Mouse (Mus musculus) CH12F3 (cell line): Measurements from ENCODE around the gene 1110051M20Rik.
"Not testable (repeated sequence)": the region's sequence is repeated elsewhere in the genome, so short reads cannot be mapped to it uniquely, and the experiment has no call there.

ENCODE experiments used
- in situ Hi-C: fragments of 300-500 bp; cut with MboI; formaldehyde crosslinking; loops from 2 replicates; pipeline ENCODE4 v1.14.3; 2020; ENCODE audit warnings: low sequenced_read_pairs

1110051M20Rik gene

DNA sequence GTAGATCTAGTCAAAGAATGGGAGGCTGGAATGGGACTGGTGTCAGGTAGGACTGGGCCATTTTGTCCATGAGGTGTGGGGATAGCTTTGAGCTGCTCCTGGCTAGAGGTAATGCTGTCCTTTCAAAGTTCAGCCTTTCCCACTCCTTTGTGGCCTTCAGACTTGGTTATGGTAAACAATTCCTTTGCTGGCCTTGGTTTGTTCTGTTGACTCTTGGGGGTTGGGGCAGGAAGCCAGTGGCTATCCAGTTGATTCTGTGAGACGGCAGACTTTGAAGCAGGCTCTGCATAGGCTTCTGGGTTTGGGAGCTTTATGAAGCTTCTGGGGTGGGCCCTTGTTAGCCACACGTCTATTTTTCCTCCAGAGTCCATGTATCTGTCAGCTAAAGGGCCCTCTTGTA lies 175.8 kb downstream of the 1110051M20Rik start:
- in situ Hi-C loops: no loop called here

DNA sequence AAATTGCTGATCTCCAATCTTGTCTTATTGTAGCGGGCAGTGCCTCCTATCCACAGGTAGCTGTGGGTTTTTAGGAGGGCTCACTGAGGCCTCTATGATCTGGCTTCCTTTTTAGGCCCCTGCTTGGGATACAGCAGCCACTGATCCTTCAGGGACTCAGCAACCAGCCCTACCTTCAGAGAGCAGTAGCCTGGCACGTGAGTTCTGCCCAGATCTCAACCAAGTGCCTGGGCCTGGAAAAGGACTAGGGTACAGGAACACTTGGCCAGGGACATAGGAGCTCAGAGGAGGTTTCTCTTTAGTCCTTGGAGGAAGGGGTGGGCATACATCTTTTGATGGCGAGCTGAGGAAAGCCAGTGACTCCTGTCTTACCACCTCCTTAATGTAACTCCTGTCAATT lies 176.5 kb downstream of the 1110051M20Rik start:
- in situ Hi-C loops: no loop called here

DNA sequence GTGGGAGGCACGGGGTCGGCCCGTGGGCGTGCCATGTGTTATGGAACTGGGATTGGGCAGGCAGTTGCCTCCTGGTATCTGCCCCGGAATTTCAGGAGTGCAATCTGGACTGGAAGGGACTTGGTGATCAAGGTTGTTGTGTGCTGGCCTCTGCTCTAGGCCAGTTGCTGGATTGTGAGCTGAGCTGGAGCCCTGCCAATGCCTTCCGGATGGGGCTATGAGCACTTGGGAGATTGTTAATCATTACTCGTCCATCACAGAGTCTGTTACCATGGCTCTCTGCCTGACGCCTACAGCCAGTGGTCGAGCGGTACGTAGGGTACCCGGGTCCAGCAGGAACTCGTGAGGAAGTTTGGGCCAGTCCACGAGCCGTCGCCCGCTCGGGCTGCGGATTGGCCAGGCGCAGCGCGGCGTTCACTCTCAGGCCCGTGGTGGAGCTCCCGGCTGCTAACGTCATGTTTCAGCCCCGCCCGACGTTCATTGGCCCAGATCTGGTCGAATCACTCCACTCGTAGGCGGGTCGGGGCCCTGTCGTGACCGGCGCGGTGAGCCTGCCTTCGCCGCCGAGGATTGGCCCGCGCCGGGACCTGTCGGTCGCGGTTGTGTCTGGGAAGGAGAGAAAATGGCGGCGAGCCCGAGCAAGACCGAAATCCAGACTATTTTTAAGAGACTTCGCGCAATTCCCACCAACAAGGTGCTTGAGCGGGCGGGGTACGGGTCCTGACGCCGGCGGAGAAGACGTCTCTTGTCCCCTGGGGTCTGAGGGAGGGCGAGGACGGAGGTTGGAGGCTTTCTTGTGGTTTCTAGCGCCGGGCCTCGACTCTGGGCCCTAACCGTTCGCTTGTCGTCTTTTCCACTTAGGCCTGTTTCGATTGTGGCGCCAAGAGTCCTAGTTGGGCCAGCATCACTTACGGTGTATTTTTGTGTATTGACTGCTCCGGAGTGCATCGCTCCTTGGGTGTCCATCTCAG lies 179.5 kb downstream of the 1110051M20Rik start, which contains the start of gene Arfgap2:
Gene Arfgap2 (plus strand): TSS at position 264 of the 971 bp plus-strand sequence.
- in situ Hi-C loops: no loop called here

DNA sequence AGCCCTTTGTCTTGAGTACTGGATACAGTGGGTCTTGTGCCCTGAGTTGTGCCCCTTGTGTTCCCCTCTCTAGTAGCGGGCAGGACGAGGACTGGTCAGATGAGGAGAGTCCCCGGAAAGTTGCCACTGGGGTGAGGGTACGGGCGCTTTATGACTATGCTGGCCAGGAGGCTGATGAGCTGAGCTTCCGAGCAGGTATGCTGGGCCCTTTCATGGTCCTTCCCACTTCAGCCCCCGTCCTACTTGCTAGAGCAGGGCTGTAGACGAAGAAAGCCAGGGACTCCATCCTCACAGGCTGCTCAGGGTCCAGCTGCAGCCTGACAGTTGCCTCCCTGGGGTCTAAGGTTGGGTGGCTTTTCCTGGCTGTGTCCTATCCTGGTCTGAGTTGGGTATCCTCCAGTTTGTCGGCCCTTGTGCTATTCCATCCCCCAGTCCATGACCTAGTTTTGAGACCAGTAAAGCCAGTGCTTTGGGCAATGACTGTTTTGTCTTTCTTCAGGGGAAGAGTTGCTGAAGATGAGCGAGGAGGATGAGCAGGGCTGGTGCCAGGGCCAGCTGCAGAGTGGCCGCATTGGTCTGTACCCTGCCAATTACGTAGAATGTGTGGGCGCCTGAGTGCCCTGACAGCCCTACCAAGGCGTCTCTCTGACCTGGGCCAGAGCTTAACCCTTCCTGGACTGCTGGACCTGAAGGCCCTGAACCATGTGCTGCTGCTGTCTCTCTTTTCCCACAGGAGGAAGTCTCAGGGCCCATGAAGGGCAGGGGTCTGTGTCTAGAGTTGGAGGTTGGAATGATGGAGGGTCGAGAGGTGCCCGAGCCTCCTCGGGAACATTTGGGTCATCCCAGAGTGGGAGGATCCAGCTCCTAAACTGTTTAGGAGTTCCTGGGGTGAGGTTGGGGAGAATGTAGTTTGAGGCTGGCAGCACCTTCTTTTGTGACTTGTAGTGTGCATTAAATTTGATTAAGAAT lies 180.5 kb downstream of the 1110051M20Rik start:
- in situ Hi-C loops: no loop called here

DNA sequence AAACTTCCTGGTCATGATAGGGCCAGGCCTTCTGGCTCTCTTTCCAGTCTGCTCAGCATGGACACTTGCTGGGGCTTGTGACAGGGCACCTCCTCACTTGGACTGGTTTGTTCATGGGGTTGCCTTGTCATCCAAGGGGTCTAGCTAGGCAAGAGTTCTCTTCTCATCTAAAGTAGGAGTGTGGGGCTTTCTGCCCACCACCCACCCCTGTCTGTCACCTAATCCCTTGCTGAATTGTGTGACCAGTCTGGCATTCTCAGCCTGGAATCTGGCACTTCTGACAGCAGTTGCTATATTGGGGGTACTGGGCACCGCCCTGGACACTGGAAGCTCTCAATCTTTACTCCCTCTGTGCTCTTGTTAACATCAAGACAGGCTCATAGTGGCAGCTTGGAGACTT lies 185.0 kb downstream of the 1110051M20Rik start:
- in situ Hi-C loops: no loop called here

DNA sequence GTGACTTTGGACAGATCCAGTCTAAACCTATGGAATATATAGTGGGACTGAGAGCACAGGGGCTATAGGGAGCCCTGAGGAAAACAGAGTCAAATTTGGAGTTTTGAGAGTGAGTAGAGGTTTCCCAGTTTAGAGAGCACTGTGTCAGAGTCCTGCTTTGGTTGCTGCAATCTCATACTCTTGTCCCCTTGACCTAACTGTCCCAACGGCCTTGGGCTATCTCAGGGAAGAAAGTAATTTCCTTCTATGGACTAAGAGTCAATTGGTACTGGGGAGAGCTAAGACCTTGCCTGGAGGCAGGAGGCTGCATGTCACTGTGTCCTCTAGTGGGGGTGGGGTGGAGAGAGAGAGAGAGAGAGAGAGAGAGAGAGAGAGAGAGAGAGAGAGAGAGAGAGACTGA lies 185.7 kb downstream of the 1110051M20Rik start:
- in situ Hi-C loops: no loop called here

DNA sequence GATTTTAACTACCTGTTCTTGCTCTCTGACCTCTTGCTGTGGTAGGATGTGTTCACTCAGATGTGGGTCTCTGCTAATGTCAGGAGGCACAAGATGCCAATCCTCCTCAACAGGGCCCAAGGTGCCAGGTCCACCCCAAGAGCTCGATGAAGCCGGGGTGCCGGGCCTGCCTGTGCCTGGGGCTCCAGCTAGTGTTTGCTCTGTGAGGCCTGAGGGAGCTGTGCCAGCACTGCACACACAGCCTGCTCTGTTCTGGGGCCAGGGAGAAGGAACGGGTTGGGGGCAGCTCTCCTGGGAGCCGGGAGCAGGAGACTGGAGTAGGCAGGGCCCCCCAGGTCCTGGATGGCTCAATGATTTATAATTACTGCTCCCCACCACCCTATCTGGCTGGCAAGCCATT lies 186.4 kb downstream of the 1110051M20Rik start:
- in situ Hi-C loops: no loop called here

DNA sequence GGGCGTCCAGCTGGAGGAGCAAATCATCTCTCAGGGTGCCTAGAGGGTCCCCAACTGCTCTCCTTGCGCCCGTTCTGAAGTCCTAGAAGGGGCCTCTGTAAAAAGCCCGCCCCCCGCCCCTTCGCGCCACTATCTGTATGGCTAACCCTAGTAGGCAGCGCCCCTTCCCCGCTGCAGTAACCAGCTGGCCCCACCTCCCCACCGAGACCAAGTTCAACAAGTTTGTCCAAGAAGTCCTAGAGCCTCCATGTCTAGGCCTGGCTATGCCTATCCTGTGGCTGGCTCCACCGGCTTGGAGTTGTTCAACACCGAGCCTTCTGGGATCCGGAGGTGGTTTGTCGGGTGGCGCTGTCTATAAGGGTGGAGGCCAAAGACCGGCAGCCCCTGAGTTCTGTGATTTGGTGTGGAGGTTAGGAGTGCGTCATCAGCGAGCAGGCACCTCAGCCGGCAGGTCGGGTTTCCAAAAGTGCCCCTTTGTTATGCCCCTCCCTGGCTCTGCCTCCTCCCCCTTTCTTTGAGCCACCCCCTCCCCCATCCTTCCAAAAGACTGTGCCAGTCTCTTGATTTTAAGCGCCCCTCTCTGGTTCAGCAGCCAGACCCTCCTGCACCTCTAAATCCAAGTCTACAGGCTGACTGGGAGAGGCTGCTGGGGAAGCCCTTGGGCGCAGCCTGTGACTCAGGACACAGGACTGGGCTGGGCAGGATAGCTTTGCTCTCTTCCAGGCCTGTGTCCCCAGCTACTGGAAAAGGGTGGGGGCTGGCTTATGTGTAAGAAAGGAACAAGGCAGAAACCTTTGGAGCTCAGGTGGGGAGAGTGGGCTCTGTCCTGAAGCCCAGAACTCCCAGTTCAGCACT lies 187.2 kb downstream of the 1110051M20Rik start:
- in situ Hi-C loops: no loop called here

DNA sequence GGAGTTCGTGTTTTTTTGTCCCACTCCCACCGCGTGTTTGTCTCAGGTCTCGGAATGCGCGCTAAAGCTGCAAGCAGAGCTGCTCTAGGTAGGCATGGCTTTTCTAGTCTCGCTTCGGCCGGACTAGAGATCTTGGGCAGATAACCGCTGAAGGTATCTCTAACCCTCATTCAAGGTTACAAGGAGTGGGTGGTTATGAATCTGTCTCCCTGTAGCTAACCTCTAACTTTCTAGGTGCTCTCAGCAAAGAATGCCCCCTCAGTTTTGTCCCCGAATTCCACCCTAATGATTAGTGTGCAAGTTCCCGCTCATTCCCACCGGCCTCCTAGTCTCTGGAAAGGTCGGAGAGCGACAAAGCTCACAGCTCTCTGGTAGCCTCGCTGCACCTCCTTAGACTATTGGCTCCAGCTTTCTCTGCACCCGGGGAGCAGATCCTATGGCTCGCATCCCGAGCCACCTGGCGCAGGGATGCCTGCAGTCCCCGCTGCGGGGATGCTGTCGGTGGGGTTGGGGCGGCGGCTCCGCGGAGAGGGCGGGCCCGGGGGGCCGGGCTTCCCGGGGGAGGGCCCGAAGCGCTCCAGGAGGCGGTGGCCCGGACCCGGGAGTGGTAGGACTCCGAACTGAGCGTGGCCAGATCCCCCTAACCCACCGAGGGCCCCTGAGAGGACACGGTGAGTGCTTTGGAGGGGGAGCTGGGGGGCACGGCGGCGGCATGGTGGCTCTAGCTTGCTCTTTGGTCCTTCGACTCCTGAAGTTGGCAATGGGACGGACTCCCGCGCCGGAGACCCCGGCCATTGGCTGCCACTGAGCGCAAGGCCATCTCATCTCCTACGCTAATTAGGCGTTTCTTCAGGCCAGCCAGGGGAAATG lies 188.0 kb downstream of the 1110051M20Rik start:
- in situ Hi-C loops: no loop called here

DNA sequence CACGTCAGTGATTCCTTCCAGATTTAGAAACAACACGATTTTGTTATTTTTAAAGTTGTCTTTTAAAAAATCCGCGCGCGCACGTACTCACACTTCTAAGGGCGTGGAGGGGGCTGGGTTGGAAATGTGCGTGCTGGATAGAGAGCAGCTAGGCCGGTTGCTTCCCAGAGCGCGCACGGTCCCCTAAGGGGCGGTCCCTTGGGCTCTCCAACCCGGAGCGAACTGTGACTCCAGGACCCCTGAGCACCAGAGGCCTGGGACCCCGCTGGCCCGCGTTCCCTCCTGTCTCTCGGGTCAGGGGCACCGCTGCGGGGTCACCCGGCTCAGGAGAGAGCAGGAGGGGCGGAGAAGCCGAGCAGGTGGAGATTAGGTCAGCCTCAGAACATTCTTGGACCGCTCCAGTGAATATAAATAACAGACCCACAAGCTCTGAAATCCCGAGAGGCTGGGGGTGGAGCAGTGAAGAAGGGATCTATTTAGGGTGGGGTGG lies 188.8 kb downstream of the 1110051M20Rik start, which contains the start of gene Pacsin3:
Gene Pacsin3 (plus strand): TSS at position 294 of the 490 bp plus-strand sequence.
- in situ Hi-C loops: no loop called here

DNA sequence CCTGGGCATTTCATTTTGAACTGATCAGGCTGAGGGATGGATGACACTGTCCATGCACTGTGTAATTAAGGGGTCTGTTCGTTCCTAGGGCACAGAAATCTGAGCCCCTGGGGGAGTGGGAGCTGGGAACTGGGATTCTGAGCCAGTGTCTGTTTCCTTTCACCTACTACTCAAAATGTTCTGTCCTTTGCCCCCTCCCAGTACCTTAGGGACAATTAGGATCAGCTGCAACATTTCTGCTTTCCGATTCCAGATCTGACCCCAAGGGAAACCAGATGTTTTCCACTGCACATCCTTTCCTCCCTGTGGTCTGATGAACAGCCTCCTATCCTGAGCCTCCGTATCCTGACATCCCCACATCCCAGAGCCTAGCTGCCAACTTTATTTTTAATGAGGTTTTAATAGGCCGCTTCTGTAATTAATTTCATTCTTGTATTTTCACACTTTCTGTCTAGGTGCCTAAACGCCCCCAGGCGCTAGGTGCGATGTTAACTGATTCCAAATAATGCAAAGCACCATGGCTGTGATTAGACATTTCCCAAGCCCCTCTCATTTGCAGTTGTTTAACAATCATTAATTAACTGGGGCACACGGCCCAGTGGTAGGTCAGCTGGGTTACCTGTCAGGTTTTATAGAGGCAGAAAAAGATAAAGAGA lies 189.7 kb downstream of the 1110051M20Rik start:
- in situ Hi-C loops: no loop called here

DNA sequence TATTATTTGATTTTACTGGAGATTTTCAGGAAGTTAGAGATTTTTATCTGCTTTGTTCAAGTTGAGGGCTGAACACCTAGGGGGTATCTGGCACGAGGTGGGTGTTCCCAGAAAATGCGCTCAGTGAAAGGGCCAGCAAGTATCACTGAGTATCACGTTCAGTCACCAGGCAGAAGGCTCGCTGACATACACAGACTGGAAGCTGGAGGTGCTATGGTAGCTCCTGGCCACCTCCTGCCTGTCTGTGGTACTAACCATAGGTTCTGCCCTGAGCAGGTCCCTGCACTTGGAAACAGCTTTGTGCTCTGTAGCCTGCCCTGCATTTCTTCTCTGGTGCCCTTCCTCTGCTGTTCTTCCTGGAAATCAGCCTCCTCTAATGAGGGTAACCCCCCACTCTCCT lies 192.0 kb downstream of the 1110051M20Rik start:
- in situ Hi-C loops: no loop called here

DNA sequence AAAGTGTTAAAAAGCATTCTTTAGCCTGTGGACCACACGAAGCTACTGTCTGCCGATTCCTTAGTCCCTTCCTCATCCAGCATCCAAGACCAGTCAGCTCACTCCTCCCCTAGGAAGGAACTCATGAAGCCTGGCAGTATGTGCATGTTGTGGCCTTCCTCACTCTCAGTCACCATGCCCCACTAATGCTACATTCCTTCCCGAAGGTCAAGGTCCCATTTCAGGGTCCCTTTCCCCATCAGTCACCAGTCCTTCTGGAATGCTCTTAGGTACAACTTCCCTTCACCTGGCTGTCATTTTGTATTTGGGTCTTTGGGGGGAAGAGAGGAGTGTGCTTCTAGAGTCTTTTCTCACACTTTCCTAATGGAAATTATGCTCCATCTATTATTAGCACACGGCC lies 192.5 kb downstream of the 1110051M20Rik start:
- in situ Hi-C loops: no loop called here

DNA sequence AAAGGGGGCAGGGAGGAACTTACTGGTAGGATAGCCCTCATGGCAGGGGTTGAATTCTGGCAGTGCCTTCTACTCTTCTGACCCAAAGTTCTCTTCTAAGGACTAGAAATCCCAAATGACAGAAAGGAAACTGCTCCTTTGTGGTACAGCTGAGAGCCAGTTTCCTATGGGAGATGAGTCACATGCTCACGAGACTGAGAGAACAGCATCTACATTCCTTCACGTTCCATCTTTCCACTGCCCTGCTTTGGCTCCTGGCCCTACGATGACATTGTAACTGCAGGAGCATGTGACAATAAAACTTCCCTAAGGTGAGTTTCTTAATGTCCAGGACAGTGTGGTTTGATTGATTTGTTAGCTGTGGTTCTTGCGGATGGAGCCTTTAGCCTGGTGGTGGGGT lies 196.1 kb downstream of the 1110051M20Rik start:
- in situ Hi-C loops: no loop called here

DNA sequence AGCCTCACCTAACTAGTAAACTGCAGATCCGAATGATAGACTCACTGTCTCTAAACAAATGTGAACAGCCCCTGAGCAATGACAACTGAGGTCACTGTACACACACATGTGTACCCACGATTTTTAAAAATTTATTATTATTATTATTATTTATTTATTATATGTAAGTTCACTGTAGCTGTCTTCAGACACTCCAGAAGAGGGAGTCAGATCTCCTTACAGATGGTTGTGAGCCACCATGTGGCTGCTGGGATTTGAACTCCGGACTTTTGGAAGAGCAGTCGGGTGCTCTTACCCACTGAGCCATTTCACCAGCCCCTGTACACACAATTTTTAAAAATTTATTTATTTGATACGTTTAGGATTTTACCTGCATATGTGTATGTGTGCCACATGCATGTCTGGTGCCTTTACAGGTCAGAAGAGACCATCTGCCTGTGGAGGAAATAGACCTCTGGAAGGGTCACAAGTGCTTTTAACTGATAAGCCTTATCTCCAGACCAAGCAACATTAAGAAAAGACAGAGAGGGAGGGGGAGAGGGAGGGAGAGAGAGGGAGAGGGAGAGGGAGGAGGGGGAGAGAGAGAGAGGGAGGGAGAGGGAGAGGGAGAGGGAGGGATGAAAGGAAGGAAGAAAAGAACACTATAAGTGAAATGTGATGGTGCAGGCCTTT lies 199.8 kb downstream of the 1110051M20Rik start:
- in situ Hi-C loops: no loop called here

DNA sequence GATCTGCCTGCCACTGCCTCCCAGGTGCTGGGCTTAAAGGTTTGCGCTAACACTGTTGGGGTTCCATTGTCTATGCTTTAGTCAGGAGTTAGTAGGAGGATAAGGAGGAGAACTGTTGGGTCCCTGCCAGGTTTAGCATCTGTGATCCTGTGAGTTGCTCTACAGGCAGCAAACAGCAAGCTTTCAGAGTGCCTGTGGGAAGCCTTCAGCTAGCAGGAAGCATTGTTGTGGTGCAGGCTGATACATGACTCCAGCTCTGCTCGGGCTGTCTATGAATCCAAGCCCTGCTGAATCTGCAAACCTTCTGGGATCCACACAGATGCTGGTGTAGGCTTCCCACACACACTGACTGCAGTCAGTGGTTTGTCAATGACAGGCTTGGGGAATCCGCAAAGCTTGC lies 201.1 kb downstream of the 1110051M20Rik start:
- in situ Hi-C loops: no loop called here

DNA sequence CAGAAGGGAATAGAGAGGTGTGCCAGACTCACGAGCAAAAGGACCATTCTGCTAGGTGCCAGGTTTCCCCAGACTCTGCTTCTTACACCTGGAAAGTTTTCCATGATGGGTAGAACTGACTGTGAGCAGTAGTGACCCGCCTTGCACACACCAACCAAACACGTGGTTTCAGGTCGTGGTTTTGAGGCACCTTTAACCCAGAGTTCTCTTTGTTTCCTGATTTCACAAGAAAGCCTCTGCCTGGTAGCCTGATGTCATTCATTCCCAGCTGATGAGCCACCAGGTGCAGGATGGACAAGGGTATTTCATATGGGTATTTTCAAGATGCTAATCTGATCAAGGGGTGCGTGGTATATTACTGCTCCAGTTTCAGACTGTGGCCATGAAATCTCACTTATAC lies 202.0 kb downstream of the 1110051M20Rik start:
- in situ Hi-C loops: no loop called here

DNA sequence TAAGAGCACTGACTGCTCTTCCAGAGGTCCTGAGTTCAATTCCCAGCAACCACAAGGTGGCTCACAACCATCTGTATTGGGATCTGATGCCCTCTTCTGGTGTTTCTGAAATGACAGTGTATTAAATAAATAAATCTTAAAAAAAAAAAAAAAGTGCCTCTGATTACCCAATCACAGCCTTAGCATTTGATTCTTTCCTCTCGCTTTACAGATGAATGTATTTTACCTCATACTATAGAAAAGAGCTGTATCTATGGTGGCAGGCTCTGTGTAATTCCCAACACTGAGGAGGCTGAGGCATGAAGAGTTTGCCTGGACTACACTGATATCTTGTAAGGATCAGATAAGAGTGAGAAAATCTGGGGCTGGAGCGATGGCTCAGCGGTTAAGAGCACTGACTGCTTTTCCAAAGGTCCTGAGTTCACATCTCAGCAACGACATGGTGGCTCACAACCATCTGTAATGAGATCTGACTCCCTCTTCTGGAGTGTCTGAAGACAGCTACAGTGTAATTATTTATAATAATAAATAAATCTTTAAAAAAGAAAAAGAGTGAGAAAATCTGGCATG lies 206.9 kb downstream of the 1110051M20Rik start:
- in situ Hi-C loops: not testable (repeated sequence)
